Mouse (Mus musculus): ENCODE measurements around the gene Anks1b. TPM values are rescaled to one million over a fixed set of nuclear protein-coding genes. Genes with fewer than 3 reads are reported as not detected.
A peak's percentile ranks its signal among the peaks of the same experiment; 100 is the strongest.

Anks1b gene
- total and polyA plus RNA-seq, 3 experiments: not detected

DNA sequence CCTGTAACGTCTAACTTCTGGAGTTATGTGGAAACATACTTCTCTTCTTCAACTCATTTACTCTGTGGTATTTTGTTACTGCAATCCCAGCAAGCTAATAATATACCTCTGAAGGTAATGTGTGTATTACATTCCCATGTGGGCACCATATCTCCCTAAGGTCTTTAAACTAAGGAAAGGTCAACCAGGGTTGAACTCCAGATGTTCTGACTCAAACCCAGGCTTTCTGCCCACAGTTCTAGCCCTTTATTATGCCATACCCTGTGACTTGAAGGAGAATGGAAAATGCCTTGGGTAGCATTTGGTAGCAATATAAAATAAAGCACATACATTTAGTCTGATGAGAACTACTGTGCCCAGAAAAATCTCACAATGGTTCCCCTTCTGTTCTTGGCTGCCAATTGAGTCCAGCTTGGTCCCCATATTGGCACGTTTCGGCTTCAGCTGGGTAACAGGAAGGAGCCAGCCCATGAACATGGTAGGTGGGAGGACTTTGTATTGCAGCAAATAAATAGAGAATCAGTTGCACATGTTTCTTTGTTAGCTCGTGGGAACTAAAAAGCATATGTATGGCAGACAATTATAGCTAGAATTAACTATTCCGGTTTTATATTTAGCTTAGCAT is 17.9 kb upstream of the Anks1b start:
- H3K27ac ChIP-seq (ENCODE audit: control insufficient read depth, low read depth, low read length): no peak overlapping the region
- H3K4me1 ChIP-seq (ENCODE audit: control insufficient read depth in 1 of 2, insufficient read depth in 2 of 2, low read length in 2 of 2): no peaks in the 10 kb centered on the region
- DNase-seq (ENCODE audit: low read depth, low spot score): no peak
- H3K9ac ChIP-seq (ENCODE audit: control insufficient read depth, low read depth, low read length, poor library complexity, severe bottlenecking): no peak overlapping the region
- H3K27me3 ChIP-seq (ENCODE audit: control insufficient read depth in 1 of 2, insufficient read depth in 2 of 2, low read length in 2 of 2): no peaks in the 10 kb centered on the region
- TF ChIP-seq MYC (IDR thresholded peaks at IDR 0.05; ENCODE audit: low read depth, low read length) (no peak), RCOR1 (IDR thresholded peaks at IDR 0.05; ENCODE audit: low read depth, low read length) (no peak), KAT2A (conservative IDR thresholded peaks at IDR 0.05; ENCODE audit: low read depth, low read length) (no peak), MAX (IDR thresholded peaks at IDR 0.05; ENCODE audit: low read length) (no peak), TCF12 (IDR thresholded peaks at IDR 0.05; ENCODE audit: low read depth, low read length) (no peak), ETS1 (IDR thresholded peaks at IDR 0.05; ENCODE audit: low read depth, low read length) (no peak), CTCF (IDR thresholded peaks at IDR 0.05 in 2 of 3, conservative IDR thresholded peaks at IDR 0.05 in 1 of 3; ENCODE audit: control insufficient read depth in 1 of 3, insufficient read depth in 1 of 3, low read depth in 2 of 3, low read length in 3 of 3, poor library complexity in 1 of 3, severe bottlenecking in 1 of 3) (no peak), ZKSCAN1 (IDR thresholded peaks at IDR 0.05; ENCODE audit: low read depth, low read length) (no peak), CHD1 (IDR thresholded peaks at IDR 0.05; ENCODE audit: low read depth, low read length) (no peak), USF1 (IDR thresholded peaks at IDR 0.05; ENCODE audit: low read depth, low read length) (no peak)
- no peaks in the 10 kb centered on the region for H3K9me3 ChIP-seq (replicated peaks; ENCODE audit: insufficient read depth, low read length)
- no peaks in the 10 kb centered on the region for H3K36me3 ChIP-seq (ENCODE audit: control insufficient read depth in 1 of 2, insufficient read depth in 2 of 2, low read length in 2 of 2)
- H3K79me2 ChIP-seq (ENCODE audit: control insufficient read depth, insufficient read depth, low read length, poor library complexity): no peaks in the 10 kb centered on the region
- no peak overlapping the region for H3K4me3 ChIP-seq (ENCODE audit: control insufficient read depth in 1 of 2, insufficient read depth in 1 of 2, low read depth in 2 of 2, low read length in 2 of 2)

DNA sequence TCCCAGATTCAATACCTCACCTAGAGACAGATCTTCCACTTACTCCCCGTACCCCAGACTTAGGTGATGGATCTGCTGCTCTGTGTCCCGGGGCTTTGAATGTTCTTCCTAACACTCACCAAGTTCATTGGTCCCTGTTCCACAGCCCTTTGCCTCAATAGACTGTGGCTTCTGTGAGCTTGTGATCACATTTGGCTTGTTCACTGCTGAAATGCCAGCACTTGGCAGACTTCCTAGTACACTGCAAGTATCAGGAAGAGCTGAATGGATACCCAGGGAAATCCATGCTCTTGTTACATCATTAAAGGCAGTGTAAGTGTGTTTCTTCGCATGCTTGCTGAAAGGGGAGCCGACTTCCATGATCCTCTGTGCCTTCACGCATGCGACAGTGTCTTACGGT is 17.0 kb upstream of the Anks1b start:
- H3K4me3 ChIP-seq (ENCODE audit: control insufficient read depth in 1 of 2, insufficient read depth in 1 of 2, low read depth in 2 of 2, low read length in 2 of 2): no peak overlapping the region
- H3K27me3 ChIP-seq (ENCODE audit: control insufficient read depth in 1 of 2, insufficient read depth in 2 of 2, low read length in 2 of 2): no peaks in the 10 kb centered on the region
- TF ChIP-seq EP300 (IDR thresholded peaks at IDR 0.05; ENCODE audit: low read depth in 1 of 2, low read length in 2 of 2): no peak
- DNase-seq (ENCODE audit: low read depth, low spot score): no peak
- no peaks in the 10 kb centered on the region for H3K4me1 ChIP-seq (ENCODE audit: control insufficient read depth in 1 of 2, insufficient read depth in 2 of 2, low read length in 2 of 2)
- no peaks in the 10 kb centered on the region for H3K79me2 ChIP-seq (ENCODE audit: control insufficient read depth, insufficient read depth, low read length, poor library complexity)
- H3K9me3 ChIP-seq (replicated peaks; ENCODE audit: insufficient read depth, low read length): no peaks in the 10 kb centered on the region
- H3K9ac ChIP-seq (ENCODE audit: control insufficient read depth, low read depth, low read length, poor library complexity, severe bottlenecking): no peak overlapping the region
- no peak overlapping the region for H3K27ac ChIP-seq (ENCODE audit: control insufficient read depth, low read depth, low read length)
- no peaks in the 10 kb centered on the region for H3K36me3 ChIP-seq (ENCODE audit: control insufficient read depth in 1 of 2, insufficient read depth in 2 of 2, low read length in 2 of 2)

DNA sequence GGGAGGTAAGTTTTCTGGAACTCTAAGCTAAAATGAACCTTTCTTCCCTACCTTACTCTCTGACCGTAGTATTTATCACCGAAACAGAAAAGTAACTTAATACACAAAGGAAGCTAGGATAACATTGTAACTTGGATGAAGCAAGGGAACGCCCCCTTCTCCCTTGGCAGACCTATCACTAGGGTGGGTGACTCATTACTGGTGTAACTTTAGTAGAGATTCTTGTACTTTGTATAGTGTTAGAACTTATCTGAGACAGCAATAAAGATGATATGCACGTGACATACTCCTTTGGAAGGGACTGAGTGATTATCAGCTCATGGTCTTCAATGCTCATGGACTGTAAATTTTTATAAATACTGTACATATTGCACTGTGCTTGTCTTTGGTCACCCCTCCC is 5.1 kb upstream of the Anks1b start:
- no peak overlapping the region for H3K9ac ChIP-seq (ENCODE audit: control insufficient read depth, low read depth, low read length, poor library complexity, severe bottlenecking)
- no peak overlapping the region for H3K27ac ChIP-seq (ENCODE audit: control insufficient read depth, low read depth, low read length)
- no peaks in the 10 kb centered on the region for H3K9me3 ChIP-seq (replicated peaks; ENCODE audit: insufficient read depth, low read length)
- peak; percentile 28 for DNase-seq (ENCODE audit: low read depth, low spot score)
- H3K79me2 ChIP-seq (ENCODE audit: control insufficient read depth, insufficient read depth, low read length, poor library complexity): no peaks in the 10 kb centered on the region
- no peak overlapping the region for H3K4me3 ChIP-seq (ENCODE audit: control insufficient read depth in 1 of 2, insufficient read depth in 1 of 2, low read depth in 2 of 2, low read length in 2 of 2)
- no peaks in the 10 kb centered on the region for H3K27me3 ChIP-seq (ENCODE audit: control insufficient read depth in 1 of 2, insufficient read depth in 2 of 2, low read length in 2 of 2)
- peaks cover 0 to 2% of the 10 kb centered on the region in 2 experiments; a peak in 1 of 4 replicates for H3K36me3 ChIP-seq (ENCODE audit: control insufficient read depth in 1 of 2, insufficient read depth in 2 of 2, low read length in 2 of 2)
- H3K4me1 ChIP-seq (ENCODE audit: control insufficient read depth in 1 of 2, insufficient read depth in 2 of 2, low read length in 2 of 2): no peaks in the 10 kb centered on the region
- TF ChIP-seq MEF2A (IDR thresholded peaks at IDR 0.05; ENCODE audit: extremely low read depth, insufficient replicate concordance, low read depth, low read length, poor library complexity, severe bottlenecking): no peak
- TF ChIP-seq ZNF384 (IDR thresholded peaks at IDR 0.05; ENCODE audit: low read depth, low read length): no peak
- TF ChIP-seq JUND (IDR thresholded peaks at IDR 0.05; ENCODE audit: low read depth, low read length): no peak
- TF ChIP-seq TAL1 (IDR thresholded peaks at IDR 0.05; ENCODE audit: low read length): no peak
- no peak for TF ChIP-seq RAD21 (IDR thresholded peaks at IDR 0.05; ENCODE audit: low read depth, low read length)
- no peak for TF ChIP-seq HCFC1 (IDR thresholded peaks at IDR 0.05; ENCODE audit: low read depth, low read length)
- TF ChIP-seq ZKSCAN1 (IDR thresholded peaks at IDR 0.05; ENCODE audit: low read depth, low read length): no peak
- TF ChIP-seq CHD1 (IDR thresholded peaks at IDR 0.05; ENCODE audit: low read depth, low read length): no peak
- no peak for TF ChIP-seq MAX (IDR thresholded peaks at IDR 0.05; ENCODE audit: low read length)
- TF ChIP-seq NELFE (IDR thresholded peaks at IDR 0.05; ENCODE audit: low read depth, low read length): no peak
- TF ChIP-seq CHD2 (IDR thresholded peaks at IDR 0.05; ENCODE audit: low read length): no peak
- TF ChIP-seq POLR2A (IDR thresholded peaks at IDR 0.05; ENCODE audit: control insufficient read depth in 1 of 2, insufficient read depth in 1 of 2, low read depth in 1 of 2, low read length in 2 of 2, poor library complexity in 1 of 2): no peak
- no peak for TF ChIP-seq TCF12 (IDR thresholded peaks at IDR 0.05; ENCODE audit: low read depth, low read length)
- no peak for TF ChIP-seq USF1 (IDR thresholded peaks at IDR 0.05; ENCODE audit: low read depth, low read length)
- TF ChIP-seq KAT2A (conservative IDR thresholded peaks at IDR 0.05; ENCODE audit: low read depth, low read length): no peak
- no peak for TF ChIP-seq ETS1 (IDR thresholded peaks at IDR 0.05; ENCODE audit: low read depth, low read length)
- TF ChIP-seq E2F4 (IDR thresholded peaks at IDR 0.05; ENCODE audit: borderline replicate concordance, low read depth, low read length): no peak
- no peak for TF ChIP-seq CTCF (IDR thresholded peaks at IDR 0.05 in 2 of 3, conservative IDR thresholded peaks at IDR 0.05 in 1 of 3; ENCODE audit: control insufficient read depth in 1 of 3, insufficient read depth in 1 of 3, low read depth in 2 of 3, low read length in 3 of 3, poor library complexity in 1 of 3, severe bottlenecking in 1 of 3)
